Comparison of ENCODE assay signal across 19 mouse cellular contexts in genomic region chr10:115359066-115359465, GRCm38 (mm10). TPM values are rescaled to one million over a fixed set of nuclear protein-coding genes. Genes with fewer than 3 reads are reported as not detected.
A peak's percentile ranks its signal among the peaks of the same experiment; 100 is the strongest.
DNase-seq lines count a peak whose midpoint lies in the region; ATAC-seq and TF ChIP-seq lines count a peak whose summit lies in the region.
"Had no signal": no experiment of that assay in that cellular context is flagged by ENCODE, and none has a peak within 500 bp of the region (broad histone marks: within the 10 kb centered on the region; RNA-seq: fewer than 3 reads in every experiment).

No protein-coding gene starts in this region.

- H3K4me3 ChIP-seq in kidney, adult 2 months (ENCODE audit: insufficient read depth, low read depth, low read length), result no peak overlapping the region
- H3K4me3 ChIP-seq in kidney, embryonic 16.5 days (ENCODE audit: low read length), result no peak overlapping the region
- H3K4me3 ChIP-seq in stomach, postnatal 0 days (ENCODE audit: low read depth, low read length), result no peak overlapping the region
- H3K4me3 ChIP-seq: embryonic facial prominence, embryonic 12.5 days; erythroblast, embryonic 14.5 days; limb, embryonic 13.5 days; liver, embryonic 15.5 days; midbrain, embryonic 15.5 days; myocyte had no signal

- H3K9me3 ChIP-seq in kidney, embryonic 16.5 days (ENCODE audit: low read length), result no peaks in the 10 kb centered on the region
- H3K9me3 ChIP-seq in stomach, postnatal 0 days (ENCODE audit: control insufficient read depth, low read length), result no peaks in the 10 kb centered on the region
- H3K9me3 ChIP-seq: embryonic facial prominence, embryonic 12.5 days; limb, embryonic 13.5 days; liver, embryonic 15.5 days; midbrain, embryonic 15.5 days had no signal

- TF ChIP-seq POLR2A in kidney, adult 2 months (IDR thresholded peaks at IDR 0.05; ENCODE audit: low read depth, low read length), result no peak

- peak; percentile 40 for TF ChIP-seq CTCF in kidney, adult 2 months (conservative IDR thresholded peaks at IDR 0.05; ENCODE audit: insufficient read depth, insufficient read length, low read depth, low read length)
- TF ChIP-seq CTCF in stomach, postnatal 0 days (IDR thresholded peaks at IDR 0.05; ENCODE audit: low read depth), result peak; percentile 33

- WGBS in kidney, adult 2 months, result 53% methylated on average over 7 of the region's 7 CpGs
- 87% methylated on average over 7 of the region's 7 CpGs for WGBS in kidney, embryonic 16.5 days
- WGBS in stomach, postnatal 0 days, result 87% methylated on average over 7 of the region's 7 CpGs

- no peak for ATAC-seq in kidney, embryonic 16.5 days (ENCODE audit: low FRiP score, low TSS enrichment)
- no peak for ATAC-seq in stomach, postnatal 0 days (ENCODE audit: low FRiP score, low TSS enrichment)
- ATAC-seq in megakaryocyte progenitor cell, adult 5-6 weeks (replicated peaks; ENCODE audit: poor library complexity), result no peak
- ATAC-seq: forebrain, embryonic 14.5 days; hindbrain, embryonic 16.5 days; midbrain, embryonic 15.5 days had no signal

- no peak overlapping the region; the same call in 1 of the 2 replicates for H3K9ac ChIP-seq in kidney, embryonic 16.5 days (replicated peaks; ENCODE audit: low read length)
- H3K9ac ChIP-seq in stomach, postnatal 0 days (ENCODE audit: low read length), result no peak overlapping the region
- H3K9ac ChIP-seq: embryonic facial prominence, embryonic 12.5 days; limb, embryonic 13.5 days; liver, embryonic 15.5 days; midbrain, embryonic 15.5 days had no signal

- H3K4me2 ChIP-seq in kidney, embryonic 16.5 days (replicated peaks; ENCODE audit: low read depth, low read length), result no peak overlapping the region
- no peak overlapping the region for H3K4me2 ChIP-seq in stomach, postnatal 0 days (replicated peaks; ENCODE audit: low read depth)
- H3K4me2 ChIP-seq: embryonic facial prominence, embryonic 12.5 days; limb, embryonic 13.5 days; liver, embryonic 15.5 days; midbrain, embryonic 15.5 days had no signal

- H3K4me1 ChIP-seq in kidney, adult 2 months (ENCODE audit: control insufficient read depth, insufficient read depth, low read length), result peaks cover 10% of the 10 kb centered on the region; the same call in 1 of the 2 replicates
- H3K4me1 ChIP-seq in kidney, embryonic 16.5 days (ENCODE audit: insufficient read depth, low read length), result peaks cover 17% of the 10 kb centered on the region
- H3K4me1 ChIP-seq in stomach, postnatal 0 days (replicated peaks; ENCODE audit: control insufficient read depth, insufficient read depth), result peaks cover 5% of the 10 kb centered on the region; the same call in 1 of the 2 replicates

- peak; percentile 93 for DNase-seq in kidney, adult 2 months
- peak; percentile 75 for DNase-seq in ES-CJ7 (ENCODE audit: low read depth, low spot score)
- peak; percentile 92 for DNase-seq in kidney, adult 9 months
- no peak for DNase-seq in stomach, postnatal 0 days (ENCODE audit: low spot score)
- no peak for DNase-seq in heart, adult 11 months
- no peak for DNase-seq in cerebellum, adult 8-10 months
- DNase-seq: adrenal gland, adult 2 months; cerebellum, adult 2 months; gastrocnemius, postnatal 25 days had no signal

- TF ChIP-seq EP300 in stomach, postnatal 0 days (optimal IDR thresholded peaks at IDR 0.05), result no peak

- H3K27ac ChIP-seq in kidney, adult 2 months (ENCODE audit: insufficient read depth, low read depth, low read length), result peak overlapping the region; percentile 76
- no peak overlapping the region for H3K27ac ChIP-seq in kidney, embryonic 16.5 days (ENCODE audit: low read length)
- H3K27ac ChIP-seq in stomach, postnatal 0 days (replicated peaks), result no peak overlapping the region
- H3K27ac ChIP-seq: embryonic facial prominence, embryonic 12.5 days; limb, embryonic 13.5 days; liver, embryonic 15.5 days; midbrain, embryonic 15.5 days had no signal

- H3K27me3 ChIP-seq in kidney, adult 2 months (replicated peaks; ENCODE audit: control insufficient read depth, insufficient read depth, low read length), result no peaks in the 10 kb centered on the region
- no peaks in the 10 kb centered on the region for H3K27me3 ChIP-seq in kidney, embryonic 16.5 days (ENCODE audit: insufficient read depth, low read length)
- H3K27me3 ChIP-seq in stomach, postnatal 0 days (ENCODE audit: control insufficient read depth, insufficient read depth, low read length), result no peaks in the 10 kb centered on the region
- H3K27me3 ChIP-seq: embryonic facial prominence, embryonic 12.5 days; limb, embryonic 13.5 days; liver, embryonic 15.5 days; midbrain, embryonic 15.5 days had no signal

- H3K36me3 ChIP-seq in kidney, adult 2 months (ENCODE audit: control insufficient read depth, insufficient read depth, low read length), result no peaks in the 10 kb centered on the region; the same call in 1 of the 2 replicates
- H3K36me3 ChIP-seq in kidney, embryonic 16.5 days (ENCODE audit: insufficient read depth, low read length), result no peaks in the 10 kb centered on the region
- H3K36me3 ChIP-seq in stomach, postnatal 0 days (ENCODE audit: control insufficient read depth, insufficient read depth, low read length), result no peaks in the 10 kb centered on the region

RNA-seq across cellular contexts. Expression of gene Tmem19, which starts 3.2 kb away (rescaled TPM):
- polyA plus RNA-seq in kidney, adult 2 months (2012; rRNA removed), result 68.5 and 84.0 TPM in 2 replicates
- polyA plus RNA-seq in kidney, embryonic 16.5 days (2015; fragmentation: Nextera tagmentation; extraction: Ambion mirVana), result 43.3 and 44.3 TPM in 2 replicates
- 26.3 and 29.5 TPM in 2 replicates for polyA plus RNA-seq in stomach, postnatal 0 days (2015; fragmentation: Nextera tagmentation; extraction: Ambion mirVana)
- total RNA-seq in megakaryocyte progenitor cell, adult 5-6 weeks (2015), result 13.1 and 14.3 TPM in 2 replicates
- total RNA-seq in megakaryocyte progenitor cell, adult 5-6 weeks (2017), result 14.5 and 19.4 TPM in 2 replicates

RNA-seq across cellular contexts. Expression of gene Thap2, which starts 25.2 kb away (rescaled TPM):
- polyA plus RNA-seq in kidney, adult 2 months (2012; rRNA removed), result 7.4 and 7.6 TPM in 2 replicates
- 18.4 and 24.9 TPM in 2 replicates for polyA plus RNA-seq in kidney, embryonic 16.5 days (2015; fragmentation: Nextera tagmentation; extraction: Ambion mirVana)
- polyA plus RNA-seq in stomach, postnatal 0 days (2015; fragmentation: Nextera tagmentation; extraction: Ambion mirVana), result 13.1 and 13.7 TPM in 2 replicates
- 8.8 and 14.2 TPM in 2 replicates for total RNA-seq in megakaryocyte progenitor cell, adult 5-6 weeks (2015)
- total RNA-seq in megakaryocyte progenitor cell, adult 5-6 weeks (2017), result 9.9 and 13.1 TPM in 2 replicates

RNA-seq across cellular contexts. Expression of gene Zfc3h1, which starts 25.7 kb away (rescaled TPM):
- 15.5 and 18.4 TPM in 2 replicates for polyA plus RNA-seq in kidney, adult 2 months (2012; rRNA removed)
- polyA plus RNA-seq in kidney, embryonic 16.5 days (2015; fragmentation: Nextera tagmentation; extraction: Ambion mirVana), result 17.0 and 20.8 TPM in 2 replicates
- 6.7 and 8.7 TPM in 2 replicates for polyA plus RNA-seq in stomach, postnatal 0 days (2015; fragmentation: Nextera tagmentation; extraction: Ambion mirVana)
- 34.4 and 51.9 TPM in 2 replicates for total RNA-seq in megakaryocyte progenitor cell, adult 5-6 weeks (2015)
- total RNA-seq in megakaryocyte progenitor cell, adult 5-6 weeks (2017), result 23.2 and 32.0 TPM in 2 replicates

RNA-seq across cellular contexts. Expression of gene Rab21, which starts 43.7 kb away (rescaled TPM):
- polyA plus RNA-seq in kidney, adult 2 months (2012; rRNA removed), result 28.0 and 29.2 TPM in 2 replicates
- 4.7 and 4.9 TPM in 2 replicates for polyA plus RNA-seq in kidney, embryonic 16.5 days (2015; fragmentation: Nextera tagmentation; extraction: Ambion mirVana)
- 8.0 and 17.0 TPM in 2 replicates for polyA plus RNA-seq in stomach, postnatal 0 days (2015; fragmentation: Nextera tagmentation; extraction: Ambion mirVana)
- 94.3 and 102 TPM in 2 replicates for total RNA-seq in megakaryocyte progenitor cell, adult 5-6 weeks (2015)
- total RNA-seq in megakaryocyte progenitor cell, adult 5-6 weeks (2017), result 46.5 and 49.5 TPM in 2 replicates

Comparison
In these comparisons a context has a peak if more than half of its experiments do, and no peak if none do; other contexts are left out.
1. DNase-seq: peak in kidney, adult 2 months (single experiment), ES-CJ7 (single experiment) and kidney, adult 9 months (single experiment); none in stomach, postnatal 0 days (single experiment), heart, adult 11 months (single experiment) and cerebellum, adult 8-10 months (single experiment).